Mouse (Mus musculus): ENCODE measurements around the gene Med8.

DNA sequence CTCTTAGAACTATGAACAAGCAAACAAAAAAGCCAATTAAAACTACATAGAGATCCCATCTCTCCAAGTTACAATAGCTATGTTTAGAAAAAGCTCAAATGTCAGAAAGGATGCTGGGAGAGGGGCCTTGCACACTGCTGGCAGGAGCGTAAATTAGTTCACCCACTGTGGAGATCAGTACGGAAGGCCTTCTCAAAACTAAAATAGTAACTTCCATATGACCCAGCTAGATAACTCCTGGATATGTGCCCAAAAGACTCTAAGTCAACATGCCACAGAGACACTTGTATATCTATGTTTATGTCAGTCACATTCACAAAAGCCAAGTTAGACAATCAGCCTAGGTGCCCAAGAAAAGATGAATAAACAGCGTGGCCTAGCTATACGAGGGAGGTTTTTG lies 13.8 kb upstream of the Med8 start:
- no peak for TF ChIP-seq CTCF (IDR thresholded peaks at IDR 0.05; ENCODE audit: insufficient read depth, low read length)
- TF ChIP-seq POLR2A (IDR thresholded peaks at IDR 0.05; ENCODE audit: borderline replicate concordance, extremely low read depth, low read depth, low read length), result no peak

All from lung, adult 2 months (tissue).